Mouse (Mus musculus): ENCODE measurements around the gene Top3a. TPM values are rescaled to one million over a fixed set of nuclear protein-coding genes. Genes with fewer than 3 reads are reported as not detected.

Top3a gene
- polyA plus RNA-seq, 1 experiment from 2014 or later = 25.9 TPM

- H3K27ac ChIP-seq = no peak overlapping the region
- no peak overlapping the region for H3K4me2 ChIP-seq
- H3K9ac ChIP-seq (replicated peaks) = no peak overlapping the region
- no peaks in the 10 kb centered on the region for H3K9me3 ChIP-seq
- peaks cover 29% of the 10 kb centered on the region for H3K4me1 ChIP-seq (replicated peaks)
- no peak for ATAC-seq (ENCODE audit: insufficient number of reproducible peaks, insufficient read depth, low FRiP score, low TSS enrichment, low read depth)
- peaks cover 7% of the 10 kb centered on the region for H3K36me3 ChIP-seq
- no peak overlapping the region for H3K4me3 ChIP-seq (replicated peaks)
- WGBS = 92% methylated on average over 3 of the region's 3 CpGs
- no peaks in the 10 kb centered on the region for H3K27me3 ChIP-seq
Observed at GRCm38 (mm10) chr11:60774158-60774689, 2.9 kb downstream of the Top3a start.

GRCm38 (mm10) chr11:60772161-60772560 lies 5.0 kb downstream of the Top3a start:
- H3K4me1 ChIP-seq (replicated peaks) = peaks cover 16% of the 10 kb centered on the region
- no peaks in the 10 kb centered on the region for H3K9me3 ChIP-seq
- no peaks in the 10 kb centered on the region for H3K36me3 ChIP-seq
- WGBS = 81% methylated on average over 4 of the region's 4 CpGs
- H3K27ac ChIP-seq = no peak overlapping the region
- H3K9ac ChIP-seq (replicated peaks) = no peak overlapping the region
- H3K27me3 ChIP-seq = no peaks in the 10 kb centered on the region
- H3K4me3 ChIP-seq (replicated peaks) = no peak overlapping the region
- ATAC-seq (ENCODE audit: insufficient number of reproducible peaks, insufficient read depth, low FRiP score, low TSS enrichment, low read depth) = no peak
- no peak overlapping the region for H3K4me2 ChIP-seq

- H3K4me1 ChIP-seq (replicated peaks) = peaks cover 11% of the 10 kb centered on the region
- H3K4me2 ChIP-seq = no peak overlapping the region
- no peaks in the 10 kb centered on the region for H3K27me3 ChIP-seq
- H3K9ac ChIP-seq (replicated peaks) = no peak overlapping the region
- peaks cover 7% of the 10 kb centered on the region; the same call in 1 of the 2 replicates for H3K36me3 ChIP-seq
- WGBS = 90% methylated on average over 3 of the region's 3 CpGs
- H3K4me3 ChIP-seq (replicated peaks) = no peak overlapping the region
- no peaks in the 10 kb centered on the region for H3K9me3 ChIP-seq
- no peak for ATAC-seq (ENCODE audit: insufficient number of reproducible peaks, insufficient read depth, low FRiP score, low TSS enrichment, low read depth)
- no peak overlapping the region for H3K27ac ChIP-seq
Observed at GRCm38 (mm10) chr11:60770776-60771175, 6.4 kb downstream of the Top3a start.

- H3K27me3 ChIP-seq = no peaks in the 10 kb centered on the region
- H3K4me2 ChIP-seq = no peak overlapping the region
- peaks cover 19% of the 10 kb centered on the region; the same call in 1 of the 2 replicates for H3K36me3 ChIP-seq
- WGBS = 90% methylated on average over 2 of the region's 2 CpGs
- no peak overlapping the region for H3K9ac ChIP-seq (replicated peaks)
- no peak overlapping the region for H3K27ac ChIP-seq
- H3K4me1 ChIP-seq (replicated peaks) = no peaks in the 10 kb centered on the region
- no peak overlapping the region for H3K4me3 ChIP-seq (replicated peaks)
- H3K9me3 ChIP-seq = no peaks in the 10 kb centered on the region
- ATAC-seq (ENCODE audit: insufficient number of reproducible peaks, insufficient read depth, low FRiP score, low TSS enrichment, low read depth) = no peak
Observed at GRCm38 (mm10) chr11:60769322-60769721, 7.8 kb downstream of the Top3a start.

GRCm38 (mm10) chr11:60766969-60767368 lies 10.2 kb downstream of the Top3a start:
- H3K27ac ChIP-seq = no peak overlapping the region
- H3K9ac ChIP-seq (replicated peaks) = no peak overlapping the region
- H3K4me3 ChIP-seq (replicated peaks) = no peak overlapping the region
- ATAC-seq (ENCODE audit: insufficient number of reproducible peaks, insufficient read depth, low FRiP score, low TSS enrichment, low read depth) = no peak
- no peak overlapping the region for H3K4me2 ChIP-seq
- H3K9me3 ChIP-seq = no peaks in the 10 kb centered on the region
- 91% methylated on average over 4 of the region's 4 CpGs for WGBS
- peaks cover 29% of the 10 kb centered on the region for H3K36me3 ChIP-seq
- no peaks in the 10 kb centered on the region for H3K27me3 ChIP-seq
- H3K4me1 ChIP-seq (replicated peaks) = no peaks in the 10 kb centered on the region

DNA sequence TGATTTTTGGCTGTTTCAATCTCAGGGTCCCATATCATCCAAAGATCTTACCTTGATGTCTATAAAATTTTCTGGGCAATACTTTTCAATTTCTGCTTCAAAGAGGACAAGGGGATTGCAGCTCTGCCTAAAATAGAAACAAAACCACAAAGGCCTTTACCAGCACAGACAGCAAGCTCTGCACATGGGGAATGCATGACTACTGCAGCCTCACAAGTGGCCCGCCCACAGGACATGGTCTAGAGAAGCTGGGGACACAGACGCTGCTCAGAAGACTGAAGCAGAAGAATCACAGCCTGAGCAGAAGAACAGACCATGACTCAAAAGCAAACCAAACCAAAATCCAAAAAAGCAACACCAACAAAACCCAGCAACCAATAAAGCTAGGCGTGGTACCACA lies 15.5 kb downstream of the Top3a start:
- Histone ChIP-seq H3K36me3 (peaks cover 76% of the 10 kb centered on the region), H3K9me3 (no peaks in the 10 kb centered on the region), H3K27ac (no peak overlapping the region), H3K9ac (replicated peaks) (no peak overlapping the region), H3K4me1 (replicated peaks) (no peaks in the 10 kb centered on the region), H3K4me2 (no peak overlapping the region), H3K4me3 (replicated peaks) (no peak overlapping the region), H3K27me3 (no peaks in the 10 kb centered on the region)
- WGBS = 94% methylated on average over 3 of the region's 3 CpGs
- ATAC-seq (ENCODE audit: insufficient number of reproducible peaks, insufficient read depth, low FRiP score, low TSS enrichment, low read depth) = no peak

GRCm38 (mm10) chr11:60755570-60755969 lies 21.6 kb downstream of the Top3a start:
- H3K27me3 ChIP-seq = no peaks in the 10 kb centered on the region
- no peaks in the 10 kb centered on the region for H3K4me1 ChIP-seq (replicated peaks)
- no peak overlapping the region for H3K9ac ChIP-seq (replicated peaks)
- peaks cover 93% of the 10 kb centered on the region for H3K36me3 ChIP-seq
- no peak overlapping the region for H3K27ac ChIP-seq
- WGBS = 97% methylated on average over 7 of the region's 7 CpGs
- no peaks in the 10 kb centered on the region for H3K9me3 ChIP-seq
- H3K4me3 ChIP-seq (replicated peaks) = no peak overlapping the region
- H3K4me2 ChIP-seq = no peak overlapping the region
- ATAC-seq (ENCODE audit: insufficient number of reproducible peaks, insufficient read depth, low FRiP score, low TSS enrichment, low read depth) = no peak

DNA sequence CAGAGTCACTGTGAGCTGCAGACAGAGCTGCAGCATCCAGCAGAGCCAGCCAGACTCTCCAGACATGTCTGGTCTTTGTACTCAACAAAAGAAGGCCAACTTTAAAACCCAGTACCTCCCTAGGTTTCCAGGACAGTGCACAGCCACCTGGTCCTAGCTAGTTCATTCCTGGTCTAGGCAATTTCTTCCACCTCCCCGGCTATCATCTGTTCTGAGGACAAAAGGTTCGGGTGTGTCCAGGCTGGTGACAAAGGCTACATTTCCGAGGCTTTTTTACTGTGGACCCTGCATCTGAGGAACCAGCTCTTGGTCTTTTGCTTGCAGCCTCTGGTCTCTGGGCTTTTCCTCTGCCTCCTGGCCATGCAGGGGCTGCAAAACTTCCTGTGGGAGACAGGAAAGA lies 36.8 kb downstream of the Top3a start:
- no peak overlapping the region for H3K9ac ChIP-seq (replicated peaks)
- peaks cover 72% of the 10 kb centered on the region for H3K36me3 ChIP-seq
- H3K4me3 ChIP-seq (replicated peaks) = no peak overlapping the region
- no peak overlapping the region for H3K27ac ChIP-seq
- H3K9me3 ChIP-seq = no peaks in the 10 kb centered on the region
- WGBS = 82% methylated on average over 3 of the region's 3 CpGs
- no peaks in the 10 kb centered on the region for H3K4me1 ChIP-seq (replicated peaks)
- no peak for ATAC-seq (ENCODE audit: insufficient number of reproducible peaks, insufficient read depth, low FRiP score, low TSS enrichment, low read depth)
- no peak overlapping the region for H3K4me2 ChIP-seq
- H3K27me3 ChIP-seq = no peaks in the 10 kb centered on the region

GRCm38 (mm10) chr11:60737450-60737849 lies 39.7 kb downstream of the Top3a start:
- Histone ChIP-seq H3K4me1 (replicated peaks) (no peaks in the 10 kb centered on the region), H3K9me3 (no peaks in the 10 kb centered on the region), H3K9ac (replicated peaks) (no peak overlapping the region), H3K4me2 (no peak overlapping the region), H3K36me3 (peaks cover 59% of the 10 kb centered on the region), H3K4me3 (replicated peaks) (no peak overlapping the region), H3K27ac (no peak overlapping the region), H3K27me3 (no peaks in the 10 kb centered on the region)
- ATAC-seq (ENCODE audit: insufficient number of reproducible peaks, insufficient read depth, low FRiP score, low TSS enrichment, low read depth) = no peak

DNA sequence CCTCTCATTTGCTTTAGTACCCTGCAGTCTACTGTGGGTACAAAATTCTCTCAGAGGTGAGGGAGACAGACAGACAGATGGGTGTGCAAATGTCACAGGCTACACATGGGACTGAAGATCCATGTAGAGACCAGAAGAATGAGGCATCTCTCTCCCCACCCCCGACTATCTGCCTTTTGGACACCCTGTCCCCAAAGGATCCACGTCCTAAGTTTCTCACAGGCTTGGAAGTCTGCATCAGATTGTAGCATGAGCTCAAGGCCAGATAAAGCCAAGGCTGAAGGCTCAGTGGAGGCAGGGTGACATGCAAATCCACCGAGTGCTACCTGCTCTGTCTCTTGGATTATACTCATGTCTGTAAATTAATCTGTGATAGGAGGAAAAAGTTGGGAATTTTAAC lies 40.7 kb downstream of the Top3a start:
- ATAC-seq (ENCODE audit: insufficient number of reproducible peaks, insufficient read depth, low FRiP score, low TSS enrichment, low read depth) = no peak
- Histone ChIP-seq H3K4me2 (no peak overlapping the region), H3K9ac (replicated peaks) (no peak overlapping the region), H3K36me3 (peaks cover 57% of the 10 kb centered on the region), H3K27ac (no peak overlapping the region), H3K4me3 (replicated peaks) (no peak overlapping the region), H3K27me3 (no peaks in the 10 kb centered on the region), H3K4me1 (replicated peaks) (no peaks in the 10 kb centered on the region), H3K9me3 (no peaks in the 10 kb centered on the region)
- WGBS = 83% methylated on average over 3 of the region's 3 CpGs

- Histone ChIP-seq H3K27me3 (no peaks in the 10 kb centered on the region), H3K36me3 (peaks cover 57% of the 10 kb centered on the region), H3K27ac (no peak overlapping the region), H3K9me3 (no peaks in the 10 kb centered on the region), H3K4me1 (replicated peaks) (no peaks in the 10 kb centered on the region), H3K4me3 (replicated peaks) (no peak overlapping the region), H3K4me2 (no peak overlapping the region), H3K9ac (replicated peaks) (no peak overlapping the region)
- WGBS = 81% methylated on average over 5 of the region's 5 CpGs
- no peak for ATAC-seq (ENCODE audit: insufficient number of reproducible peaks, insufficient read depth, low FRiP score, low TSS enrichment, low read depth)
Observed at GRCm38 (mm10) chr11:60735191-60735590, 42.0 kb downstream of the Top3a start.

- Histone ChIP-seq H3K9me3 (no peaks in the 10 kb centered on the region), H3K27me3 (no peaks in the 10 kb centered on the region), H3K4me3 (replicated peaks) (no peak overlapping the region), H3K27ac (no peak overlapping the region), H3K4me2 (no peak overlapping the region), H3K9ac (replicated peaks) (no peak overlapping the region), H3K4me1 (replicated peaks) (peaks cover 2% of the 10 kb centered on the region), H3K36me3 (peaks cover 48% of the 10 kb centered on the region)
- WGBS = 84% methylated on average over 2 of the region's 2 CpGs
- no peak for ATAC-seq (ENCODE audit: insufficient number of reproducible peaks, insufficient read depth, low FRiP score, low TSS enrichment, low read depth)
Observed at GRCm38 (mm10) chr11:60734206-60734605, 43.0 kb downstream of the Top3a start.
